ENCODE assay signal across 8 mouse cellular contexts in genomic region chr14:32159690-32160246, GRCm38 (mm10). TPM values are rescaled to one million over a fixed set of nuclear protein-coding genes. Genes with fewer than 3 reads are reported as not detected.
DNase-seq lines count a peak whose midpoint lies in the region; ATAC-seq and TF ChIP-seq lines count a peak whose summit lies in the region.

Ncoa4 (plus strand) TSS chr14:32159865.

- peak within 1 kb of the TSS; percentile 90 for H3K4me2 ChIP-seq in heart, embryonic 12.5 days
- H3K4me2 ChIP-seq in kidney, postnatal 0 days (ENCODE audit: low read length): peak within 1 kb of the TSS; percentile 90
- H3K4me2 ChIP-seq in liver, embryonic 11.5 days: peak within 1 kb of the TSS; percentile 91
- peak within 1 kb of the TSS; percentile 88 for H3K4me2 ChIP-seq in stomach, embryonic 14.5 days (replicated peaks; ENCODE audit: low read depth, low read length)

- H3K9me3 ChIP-seq in heart, embryonic 12.5 days (replicated peaks): no peaks in the 10 kb centered on the region
- no peaks in the 10 kb centered on the region for H3K9me3 ChIP-seq in kidney, postnatal 0 days (replicated peaks; ENCODE audit: low read length)
- H3K9me3 ChIP-seq in liver, embryonic 11.5 days (ENCODE audit: control insufficient read depth, low read length): no peaks in the 10 kb centered on the region
- H3K9me3 ChIP-seq in stomach, embryonic 14.5 days (ENCODE audit: control insufficient read depth, low read depth, low read length): no peaks in the 10 kb centered on the region

- H3K4me1 ChIP-seq in heart, embryonic 12.5 days (replicated peaks): peaks cover 34% of the 10 kb centered on the region
- 0 out of 2 replicates have a peak, but pooled peaks cover 5% of the 10 kb centered on the region for H3K4me1 ChIP-seq in kidney, postnatal 0 days (replicated peaks; ENCODE audit: insufficient read depth, low read length)
- peaks cover 44% of the 10 kb centered on the region for H3K4me1 ChIP-seq in liver, embryonic 11.5 days (replicated peaks; ENCODE audit: control insufficient read depth, insufficient read depth, low read length)
- peaks cover 12% of the 10 kb centered on the region for H3K4me1 ChIP-seq in stomach, embryonic 14.5 days (ENCODE audit: control insufficient read depth, insufficient read depth, low read length)

- no peak for TF ChIP-seq CTCF in kidney, postnatal 0 days (IDR thresholded peaks at IDR 0.05; ENCODE audit: low read depth)

- H3K4me3 ChIP-seq in heart, embryonic 12.5 days: peak within 1 kb of the TSS; percentile 97
- peak within 1 kb of the TSS; percentile 90 for H3K4me3 ChIP-seq in kidney, postnatal 0 days (replicated peaks; ENCODE audit: low read depth, low read length)
- peak within 1 kb of the TSS; percentile 76 for H3K4me3 ChIP-seq in liver, embryonic 11.5 days (ENCODE audit: low read depth, low read length)
- H3K4me3 ChIP-seq in stomach, embryonic 14.5 days (ENCODE audit: low read depth, low read length): peak within 1 kb of the TSS; percentile 68

- no peaks in the 10 kb centered on the region for H3K36me3 ChIP-seq in heart, embryonic 12.5 days
- no peaks in the 10 kb centered on the region for H3K36me3 ChIP-seq in kidney, postnatal 0 days (ENCODE audit: insufficient read depth, low read length)
- H3K36me3 ChIP-seq in liver, embryonic 11.5 days (ENCODE audit: control insufficient read depth, insufficient read depth, low read length): no peaks in the 10 kb centered on the region
- H3K36me3 ChIP-seq in stomach, embryonic 14.5 days (ENCODE audit: control insufficient read depth, insufficient read depth, low read length): no peaks in the 10 kb centered on the region

- peak within 1 kb of the TSS; percentile 96 for H3K9ac ChIP-seq in heart, embryonic 12.5 days
- peak within 1 kb of the TSS; percentile 85 for H3K9ac ChIP-seq in kidney, postnatal 0 days (ENCODE audit: low read depth, low read length)
- peak within 1 kb of the TSS; percentile 95 for H3K9ac ChIP-seq in liver, embryonic 11.5 days (ENCODE audit: low read depth, low read length)
- peak within 1 kb of the TSS; percentile 86 for H3K9ac ChIP-seq in stomach, embryonic 14.5 days (replicated peaks; ENCODE audit: low read depth, low read length)

- peak within 1 kb of the TSS; percentile 96 for H3K27ac ChIP-seq in heart, embryonic 12.5 days (ENCODE audit: poor library complexity, severe bottlenecking)
- peak within 1 kb of the TSS; percentile 95 for H3K27ac ChIP-seq in kidney, postnatal 0 days
- H3K27ac ChIP-seq in liver, embryonic 11.5 days (ENCODE audit: low read depth, low read length): peak within 1 kb of the TSS; percentile 87
- peak within 1 kb of the TSS; percentile 70 for H3K27ac ChIP-seq in stomach, embryonic 14.5 days (ENCODE audit: low read length)

- peak; percentile 97 for DNase-seq in CD4-positive helper T cell, adult 2 months (ENCODE audit: low read depth, low spot score)
- peak; percentile 96 for DNase-seq in brain, embryonic 18.5 days (ENCODE audit: low read depth, low spot score)
- peak; percentile 99 for DNase-seq in kidney, postnatal 0 days (ENCODE audit: low spot score)
- peak; percentile 93 for DNase-seq in liver, embryonic 11.5 days (ENCODE audit: low spot score)
- DNase-seq in naive thymus-derived CD4-positive, alpha-beta T cell, adult 2 months (ENCODE audit: low read depth): peak; percentile 100

- H3K27me3 ChIP-seq in heart, embryonic 12.5 days (replicated peaks): no peaks in the 10 kb centered on the region
- H3K27me3 ChIP-seq in kidney, postnatal 0 days (ENCODE audit: insufficient read depth, low read length): no peaks in the 10 kb centered on the region
- no peaks in the 10 kb centered on the region for H3K27me3 ChIP-seq in liver, embryonic 11.5 days (replicated peaks; ENCODE audit: control insufficient read depth, insufficient read depth, low read length)
- H3K27me3 ChIP-seq in stomach, embryonic 14.5 days (ENCODE audit: control insufficient read depth, insufficient read depth, low read length): no peaks in the 10 kb centered on the region

- under 1% methylated on average over 40 of the region's 40 CpGs for WGBS in heart, embryonic 12.5 days
- under 1% methylated on average over 40 of the region's 40 CpGs for WGBS in kidney, postnatal 0 days
- under 1% methylated on average over 40 of the region's 40 CpGs for WGBS in liver, embryonic 11.5 days
- WGBS in stomach, embryonic 14.5 days: under 1% methylated on average over 40 of the region's 40 CpGs

- peak; percentile 89 for ATAC-seq in erythroid progenitor cell, adult 5-6 weeks (replicated peaks; ENCODE audit: low FRiP score, poor library complexity, severe bottlenecking)
- ATAC-seq in heart, embryonic 12.5 days (ENCODE audit: insufficient number of reproducible peaks, low FRiP score): peak; percentile 95
- ATAC-seq in kidney, postnatal 0 days (replicated peaks; ENCODE audit: low FRiP score, low read depth): peak; percentile 98
- ATAC-seq in liver, embryonic 11.5 days (replicated peaks; ENCODE audit: low FRiP score): peak; percentile 94
- peak; percentile 93 for ATAC-seq in stomach, embryonic 14.5 days (ENCODE audit: insufficient number of reproducible peaks, insufficient read depth, low FRiP score, low read depth)

RNA-seq across cellular contexts. Expression of gene Ncoa4, which starts in this region (rescaled TPM):
- total RNA-seq in erythroid progenitor cell, adult 5-6 weeks (2015; ENCODE audit: low replicate concordance): 292 and 362 TPM in 2 replicates
- total RNA-seq in erythroid progenitor cell, adult 5-6 weeks (2017; ENCODE audit: low replicate concordance): 249 and 315 TPM in 2 replicates
- polyA plus RNA-seq in heart, embryonic 12.5 days (2016; fragmentation: Nextera tagmentation; extraction: Ambion mirVana): 146 and 147 TPM in 2 replicates
- 97.2 and 99.1 TPM in 2 replicates for polyA plus RNA-seq in kidney, postnatal 0 days (2015; fragmentation: Nextera tagmentation; extraction: Ambion mirVana)
- polyA plus RNA-seq in liver, embryonic 11.5 days (2014; fragmentation: Nextera tagmentation; extraction: Ambion mirVana): 172 and 197 TPM in 2 replicates
- polyA plus RNA-seq in stomach, embryonic 14.5 days (2014; fragmentation: Nextera tagmentation; extraction: Ambion mirVana): 109 and 117 TPM in 2 replicates

Comparison
In these comparisons a context has a peak if more than half of its experiments do, and no peak if none do; other contexts are left out.
1. Peak in every context shown above with its lines: DNase-seq, ATAC-seq, H3K4me3 ChIP-seq and H3K27ac ChIP-seq.